Mouse (Mus musculus) E14TG2a.4 (cell line): ENCODE data around the gene Zfp579.

Experiments
- CTCF ChIP-seq: conservative IDR thresholded peaks from 2 replicates; pipeline ENCODE4 v1.5.1; 2014; ENCODE audit warnings: low read length
- NANOG ChIP-seq: IDR thresholded peaks from 2 replicates; pipeline ENCODE4 v1.6.1; 2014; ENCODE audit warnings: borderline replicate concordance, low read length, mixed read lengths
- POU5F1 ChIP-seq: IDR thresholded peaks from 2 replicates; pipeline ENCODE4 v1.6.1; 2014; ENCODE audit warnings: low read length, borderline replicate concordance

DNA sequence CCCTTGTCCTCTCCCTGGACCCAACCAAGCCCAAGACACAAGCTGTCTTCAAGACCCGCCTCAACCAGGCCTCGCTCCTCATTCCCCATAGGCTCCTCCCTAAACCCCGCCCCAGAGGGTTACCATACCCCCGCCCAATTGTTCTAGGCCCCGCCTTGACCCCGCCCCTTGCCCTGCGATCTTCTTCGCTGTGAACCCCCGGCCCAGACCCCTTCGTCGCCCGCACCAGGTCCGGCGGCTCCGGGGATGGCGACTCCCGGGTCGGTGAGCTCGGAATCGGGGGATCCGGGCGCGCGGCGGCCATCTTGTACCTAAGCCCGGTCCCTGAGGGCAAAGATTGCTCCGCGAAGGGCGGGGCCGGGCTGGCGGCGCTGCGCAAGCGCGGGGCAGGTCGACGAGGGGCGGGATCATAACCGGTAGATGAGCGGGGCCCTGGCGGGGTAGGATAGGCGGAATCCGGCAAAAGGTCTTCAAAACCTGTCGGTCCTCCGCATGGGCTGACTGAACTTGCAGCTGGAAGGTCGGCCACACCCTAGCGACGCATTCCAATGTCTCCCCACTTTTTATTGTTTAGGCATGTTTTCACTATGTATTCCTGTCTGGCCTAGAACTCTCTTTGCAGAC, 42.3 kb upstream of the Zfp579 start, which contains the start of gene Zfp784:
- TF ChIP-seq CTCF (no peak), NANOG (no peak), POU5F1 (no peak)
